Mouse (Mus musculus) kidney, postnatal 4 days (tissue): ENCODE data around the gene 1700093K21Rik.
A peak's percentile ranks its signal among the peaks of the same experiment; 100 is the strongest.
"Not testable (repeated sequence)": the region's sequence is repeated elsewhere in the genome, so short reads cannot be mapped to it uniquely, and the experiment has no call there.

Source experiments
- DNase-seq, 2 experiments: peaks; one replicate each; pipeline ENCODE4 v3.0.0; 2021; ENCODE audit warnings: mixed read lengths in 2 of 2

Gene 1700093K21Rik

DNA sequence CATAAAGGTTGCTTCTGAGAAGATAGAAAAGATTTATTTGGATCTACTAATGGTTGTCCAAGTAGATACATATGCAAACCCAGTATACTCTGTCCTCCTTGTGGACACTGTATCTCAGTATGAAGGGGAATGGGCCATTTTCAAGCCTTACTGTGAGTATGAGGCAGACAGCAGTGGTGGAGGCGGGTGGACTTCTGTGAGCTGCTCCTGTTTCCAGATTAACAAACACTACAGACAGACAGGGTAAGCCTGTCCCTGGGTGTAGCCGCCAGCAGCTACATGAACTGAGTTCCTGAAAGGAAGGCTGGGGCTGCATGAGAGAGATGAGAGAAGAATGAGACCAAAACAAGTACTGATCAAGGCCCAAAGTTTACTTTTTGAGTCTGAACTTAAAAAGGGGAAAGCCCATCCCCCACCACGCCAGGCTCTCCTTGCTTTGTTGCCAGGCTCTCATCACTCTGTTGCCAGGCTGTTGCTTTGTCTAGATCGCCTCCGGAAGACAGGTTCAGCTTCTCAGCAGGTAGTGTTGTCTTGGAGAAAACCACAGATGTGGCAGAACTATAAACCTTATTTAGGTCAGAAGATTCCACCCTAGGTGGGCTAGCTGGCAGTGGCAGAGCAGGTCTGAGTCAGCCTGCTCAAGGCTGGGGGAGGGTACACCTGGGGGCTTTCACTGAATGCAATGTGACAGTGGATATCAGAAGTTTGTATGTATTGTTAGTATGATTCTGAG is at the start of gene 1700093K21Rik:
Gene 1700093K21Rik, minus strand, starts transcription at position 683 of the 733 bp plus-strand sequence.
- no peak for DNase-seq

DNA sequence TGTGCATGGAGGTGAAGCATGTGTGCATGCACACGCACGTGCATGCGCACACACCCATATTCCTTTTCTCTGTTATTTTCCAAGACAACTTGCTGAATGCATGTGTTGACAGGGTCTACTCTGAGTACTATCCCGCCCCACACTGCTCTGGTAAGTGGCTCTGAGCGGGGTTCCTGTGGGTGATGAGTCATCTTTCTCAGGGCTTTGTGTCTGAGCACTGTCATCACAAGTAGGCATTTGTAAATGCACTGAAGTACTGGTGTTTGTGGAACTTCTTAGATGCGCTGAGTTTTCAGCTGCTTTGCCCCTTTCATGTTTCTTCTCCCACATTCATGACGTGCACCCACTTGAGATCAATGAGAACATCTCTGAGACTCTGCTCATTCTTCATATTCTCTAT is 49.2 kb upstream of the 1700093K21Rik start:
- DNase-seq = no peak

DNA sequence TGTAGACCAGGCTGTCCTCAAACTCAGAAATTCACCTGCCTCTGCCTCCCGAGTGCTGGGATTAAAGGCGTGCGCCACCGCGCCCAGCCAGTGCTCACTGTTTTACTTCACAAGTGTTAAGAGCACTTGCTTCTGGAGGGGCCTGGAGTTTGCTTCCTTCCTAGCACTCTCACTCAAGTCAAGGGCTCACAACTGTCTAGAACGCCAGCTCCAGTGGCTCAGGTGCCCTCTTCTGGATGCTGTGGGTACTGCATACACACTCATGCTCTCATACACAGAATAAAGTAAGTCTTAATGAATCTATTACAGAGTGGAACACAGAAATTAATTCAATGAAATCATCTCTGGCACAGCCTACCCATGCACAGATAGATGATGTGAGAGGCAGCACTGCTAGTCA is 44.8 kb upstream of the 1700093K21Rik start:
- peak; percentile 87 to 88 for DNase-seq

DNA sequence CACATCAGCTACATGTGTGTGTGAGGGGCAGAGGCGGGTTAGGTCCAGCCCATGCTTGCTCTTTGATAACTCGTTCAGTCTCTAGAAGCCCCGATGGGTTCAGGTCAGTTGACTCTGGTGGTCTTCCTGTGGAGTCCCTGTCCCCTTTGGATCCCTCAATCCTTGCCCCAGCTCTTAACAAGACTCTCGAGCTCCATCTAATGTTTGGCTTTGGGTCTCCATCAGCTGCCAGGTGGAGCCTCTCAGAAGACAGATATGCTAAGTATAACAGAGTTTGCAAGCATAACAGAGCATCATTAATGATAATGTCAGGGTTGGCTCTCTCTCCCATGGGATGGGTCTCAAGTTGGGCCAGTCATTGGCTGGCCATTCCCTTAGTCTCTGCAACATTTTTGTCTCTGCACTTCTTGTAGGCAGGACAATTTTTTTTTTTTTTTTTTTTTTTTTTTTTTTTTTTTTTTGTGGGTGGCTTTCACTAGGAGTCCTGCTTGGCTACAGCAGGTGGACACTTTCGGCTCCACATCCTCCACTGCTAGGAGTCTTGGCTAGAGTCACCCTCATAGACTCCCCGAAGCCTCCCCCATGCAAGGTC is 36.2 kb upstream of the 1700093K21Rik start:
- no peak for DNase-seq

DNA sequence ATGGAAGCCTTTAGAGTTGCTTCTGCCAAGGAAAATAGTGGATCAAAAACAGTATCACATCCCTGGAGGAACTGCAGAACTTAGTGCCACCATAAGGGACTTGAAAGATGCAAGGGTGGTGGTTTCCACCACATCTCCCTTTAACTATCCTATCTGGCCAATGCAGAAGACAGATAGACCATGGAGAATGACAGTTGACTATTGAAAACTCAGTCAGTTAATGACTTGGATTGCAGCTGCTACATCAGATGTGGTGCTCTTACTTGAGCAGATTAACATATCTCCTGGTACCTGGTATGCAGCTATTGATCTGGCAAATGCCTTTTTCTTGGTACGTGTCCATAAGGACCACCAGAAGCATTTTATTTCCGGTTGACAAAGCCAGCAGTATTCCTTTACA is 16.5 kb upstream of the 1700093K21Rik start:
- no peak for DNase-seq

DNA sequence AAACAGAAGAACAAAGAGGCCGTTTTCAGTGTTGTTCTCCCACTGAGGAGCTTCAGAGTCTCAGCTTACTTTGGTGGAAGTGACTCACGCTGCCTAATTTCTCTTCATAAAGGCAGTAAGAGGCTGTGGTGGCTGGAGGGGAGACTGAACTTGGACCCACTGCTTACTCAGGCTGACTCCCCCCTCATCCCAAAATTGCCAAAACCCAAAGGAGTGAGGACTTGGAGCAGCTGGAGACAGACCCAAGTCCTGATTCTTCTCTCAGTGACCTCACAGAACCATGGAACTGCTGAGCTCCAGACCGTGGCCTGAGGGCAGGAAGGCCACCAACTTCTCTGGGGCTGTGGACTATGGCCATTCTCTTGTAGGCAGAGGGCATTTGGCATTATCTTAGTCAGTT is 2.0 kb downstream of the 1700093K21Rik start:
- DNase-seq = no peak

DNA sequence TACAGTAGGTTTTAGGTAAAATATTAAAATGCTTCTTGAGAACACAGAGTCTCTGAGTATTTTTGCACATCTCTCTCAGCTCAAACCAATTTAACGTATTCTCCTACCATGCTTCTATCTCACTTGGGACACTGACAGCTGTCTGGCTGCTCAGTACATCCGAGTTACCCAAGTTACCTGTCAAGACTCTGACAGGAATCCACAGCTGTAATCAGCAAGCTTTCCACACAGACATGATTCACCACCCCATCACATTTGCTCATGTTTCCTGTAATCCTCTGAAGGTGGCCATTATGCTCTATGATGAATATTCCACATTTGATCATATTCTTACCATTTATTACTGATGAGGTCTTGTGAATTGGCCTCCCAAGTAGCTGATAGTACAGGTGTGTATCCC is 5.6 kb downstream of the 1700093K21Rik start:
- DNase-seq = no peak

DNA sequence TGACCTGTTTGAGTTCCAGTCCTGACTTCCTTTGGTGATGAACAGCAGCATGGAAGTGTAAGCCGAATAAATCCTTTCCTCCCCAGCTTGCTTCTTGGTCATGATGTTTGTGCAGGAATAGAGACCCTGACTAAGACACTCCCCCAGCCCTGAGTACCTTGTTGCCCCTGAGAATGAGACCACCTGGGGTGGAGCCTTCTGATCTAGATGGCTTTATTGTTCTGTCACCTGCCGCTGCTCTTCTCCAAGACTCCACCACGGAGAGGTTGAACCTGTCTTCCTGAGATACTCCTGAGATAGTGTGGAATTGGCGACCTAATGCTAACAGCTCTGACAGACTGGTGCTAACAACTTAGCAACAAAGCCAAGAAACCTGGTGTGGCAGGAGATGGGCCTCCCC is 6.2 kb downstream of the 1700093K21Rik start:
- not testable (repeated sequence) for DNase-seq

DNA sequence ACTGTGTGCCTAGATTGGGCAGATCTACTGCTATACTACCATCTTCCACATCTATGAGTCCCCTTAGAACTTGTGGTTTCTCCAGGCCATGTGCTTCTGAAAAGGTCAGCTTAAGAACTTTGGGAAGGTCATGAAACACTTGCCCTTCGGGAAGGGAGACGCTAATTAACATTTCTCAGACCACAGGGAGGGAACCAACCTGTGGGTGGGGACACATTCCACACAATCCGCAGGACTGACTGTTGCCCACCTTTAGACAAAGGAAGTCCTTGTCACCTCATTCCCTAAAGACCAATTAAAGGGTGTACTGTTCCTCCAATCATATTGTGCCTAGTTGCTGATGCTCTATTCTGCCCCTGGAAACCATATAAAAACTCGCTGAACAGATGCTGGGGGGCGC is 16.2 kb downstream of the 1700093K21Rik start:
- not testable (repeated sequence) for DNase-seq

DNA sequence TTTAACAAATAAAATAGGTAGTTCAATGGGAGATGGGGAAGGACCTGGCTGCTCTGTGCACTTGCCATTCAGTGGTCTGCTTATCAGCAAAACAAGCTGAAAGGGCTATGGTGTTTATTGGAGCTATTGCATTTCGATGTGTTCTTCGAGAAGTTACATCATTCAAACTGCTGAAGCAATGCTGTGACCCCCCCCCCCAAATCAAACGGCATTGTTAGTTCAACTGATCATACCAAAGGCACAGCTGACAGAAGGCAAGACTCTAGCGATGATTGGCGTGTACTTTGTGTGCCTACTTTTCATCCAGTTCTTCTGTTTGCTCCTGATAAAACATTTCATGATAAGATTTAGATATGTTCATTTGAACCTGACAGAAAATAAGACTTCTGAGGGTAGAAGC is 22.3 kb downstream of the 1700093K21Rik start:
- no peak for DNase-seq

DNA sequence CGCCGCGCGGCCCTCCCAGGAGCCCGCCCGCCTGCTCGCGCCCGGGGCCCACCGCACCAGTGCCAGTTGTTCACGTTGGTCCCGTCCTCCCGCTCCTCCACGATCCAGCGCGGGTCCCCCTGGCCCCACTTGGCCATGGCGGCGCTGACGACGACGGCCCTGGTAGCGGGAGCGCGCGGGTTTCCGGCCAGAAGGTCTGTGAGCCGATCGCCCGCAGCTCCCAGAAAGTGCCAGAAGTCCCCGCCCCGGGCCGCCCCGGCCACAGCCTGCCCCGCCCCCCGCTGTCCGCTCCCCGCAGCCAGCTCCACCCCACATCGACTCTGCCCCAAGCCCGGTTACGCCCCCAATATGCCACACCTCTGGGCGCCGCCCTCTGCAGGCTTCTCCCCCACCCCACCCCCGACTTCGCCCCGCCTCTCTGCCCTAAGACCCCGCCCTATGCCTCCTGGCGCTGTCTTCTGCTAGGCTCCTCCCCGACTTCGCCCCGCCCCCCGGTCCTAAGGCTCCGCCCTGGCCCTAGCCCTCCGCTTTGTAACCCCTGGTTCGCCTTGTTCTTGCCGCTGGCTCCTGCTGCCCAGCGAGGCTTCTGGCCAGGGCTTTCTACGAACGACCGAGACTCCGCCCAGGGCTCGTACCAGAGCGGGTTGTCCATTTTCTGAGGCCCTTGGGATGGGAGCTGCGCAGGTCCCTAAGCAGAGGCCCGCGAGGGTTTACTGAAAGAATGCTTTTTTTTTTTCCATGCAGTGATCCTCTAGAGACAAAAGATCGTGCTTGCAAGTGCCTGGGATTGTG is 23.0 kb downstream of the 1700093K21Rik start, which contains the start of gene Ahsa2:
Gene Ahsa2, minus strand, starts transcription at position 313 of the 792 bp plus-strand sequence.
- peak; percentile 100 for DNase-seq

DNA sequence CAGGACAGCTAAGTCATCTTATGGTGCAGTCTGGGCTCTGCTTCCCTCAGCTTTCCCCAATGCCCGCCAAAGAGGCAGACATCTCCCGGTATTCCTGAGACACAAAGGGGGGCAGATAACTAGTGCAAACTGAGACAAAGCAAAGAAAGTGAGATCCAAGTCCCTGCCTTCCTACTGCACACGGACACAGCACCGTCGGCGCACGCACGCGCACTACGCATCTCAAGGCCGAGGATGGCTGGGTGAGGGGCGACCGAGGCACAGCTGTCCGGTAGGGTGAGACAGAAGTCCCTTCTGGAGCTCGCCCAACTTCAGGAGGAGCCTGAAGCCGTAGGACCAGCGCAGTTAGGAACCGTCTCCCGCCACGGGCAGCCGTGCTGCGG is 23.6 kb downstream of the 1700093K21Rik start:
- peak; percentile 82 to 87 for DNase-seq

DNA sequence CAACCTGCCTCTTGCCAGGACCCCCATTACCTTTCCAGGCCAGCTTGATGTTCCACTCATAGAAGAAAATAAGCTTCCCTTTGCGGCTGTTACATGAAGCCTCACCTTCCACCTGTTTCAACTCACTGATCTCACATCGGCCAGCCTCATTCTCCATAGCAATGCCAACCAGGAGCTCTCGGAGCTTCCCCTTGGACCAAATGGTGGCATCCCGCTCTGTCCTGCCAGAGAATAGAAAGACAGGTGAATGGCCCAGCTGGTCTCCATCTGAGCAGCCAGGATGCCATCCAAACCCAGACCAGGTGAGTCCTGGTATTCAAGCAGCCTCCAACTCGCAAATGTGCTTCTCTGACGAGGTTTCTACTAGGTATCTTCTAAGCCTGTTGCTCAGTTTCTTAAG is 24.3 kb downstream of the 1700093K21Rik start:
- peak; percentile 5 to 8 for DNase-seq

DNA sequence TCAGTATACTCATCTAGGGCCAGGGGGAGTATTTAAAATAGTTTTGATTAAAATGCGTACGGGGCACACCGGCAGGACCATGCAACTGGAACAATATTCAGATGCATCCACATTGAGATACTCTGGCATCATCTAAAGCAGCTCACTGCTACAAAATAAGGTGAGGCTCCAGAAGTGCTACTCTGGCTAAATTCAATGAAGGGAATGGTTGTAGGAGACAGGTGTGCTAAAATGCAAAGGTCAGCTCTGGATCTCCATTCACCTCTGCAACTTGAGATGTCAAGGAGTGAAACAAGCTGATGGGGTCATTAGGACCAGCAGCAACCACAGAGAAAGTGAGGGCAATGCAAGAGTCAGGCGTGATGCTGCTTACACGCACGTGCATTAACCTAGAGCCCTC is 25.7 kb downstream of the 1700093K21Rik start:
- DNase-seq = no peak

DNA sequence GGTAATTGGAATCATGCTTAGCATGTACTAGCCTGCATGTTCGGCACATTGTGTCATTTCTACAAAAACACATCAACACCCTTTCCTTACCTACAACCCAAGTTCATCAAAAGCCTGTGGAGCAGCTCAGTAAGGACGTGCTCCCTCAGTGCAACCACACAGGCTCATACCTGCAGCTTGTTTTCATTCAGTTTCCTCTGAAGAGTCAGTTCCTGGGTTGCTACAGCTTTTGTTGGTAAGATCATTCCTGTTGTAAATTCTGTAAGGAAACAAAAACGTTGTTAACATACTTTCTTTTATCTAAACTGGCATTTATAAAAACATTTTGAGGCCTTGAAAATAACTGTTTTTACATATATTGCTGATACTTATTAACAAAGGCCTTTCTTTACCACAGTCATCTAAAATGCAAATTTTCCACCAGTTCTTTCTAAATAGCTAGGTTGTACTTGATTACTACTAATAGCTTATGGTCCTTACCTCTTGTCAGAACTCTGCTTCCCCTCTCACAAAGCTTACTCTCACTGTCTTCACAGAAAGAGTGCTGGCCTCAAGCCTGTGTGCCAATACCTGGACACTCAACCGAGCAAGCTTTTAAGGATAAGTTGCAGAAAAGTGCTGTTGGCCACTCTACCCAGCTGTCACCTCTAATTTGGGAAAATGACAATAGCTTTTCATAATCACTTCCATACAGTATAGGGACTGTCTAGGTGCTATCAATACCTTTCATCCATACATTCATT is 28.7 kb downstream of the 1700093K21Rik start:
- DNase-seq = no peak

DNA sequence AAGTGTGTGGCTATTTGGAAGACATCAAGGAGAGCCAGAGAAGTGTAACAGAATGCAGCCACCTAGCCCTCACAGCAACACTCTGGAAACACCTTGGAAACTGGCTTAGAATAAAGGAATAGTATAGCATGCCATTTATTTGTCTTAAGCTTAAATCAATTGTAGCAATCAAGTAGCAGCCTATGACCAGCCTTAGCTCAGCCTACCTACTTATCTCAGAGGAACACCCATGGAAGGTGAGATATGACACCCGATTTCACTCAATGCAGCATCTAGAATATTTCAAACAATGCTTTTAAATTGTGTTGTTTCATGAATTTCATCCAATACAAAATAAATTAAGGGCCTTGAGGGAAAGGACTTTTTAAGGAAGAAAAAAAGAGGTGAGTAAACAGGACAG is 31.0 kb downstream of the 1700093K21Rik start:
- DNase-seq = no peak
